Mouse (Mus musculus) hindbrain, embryonic 14.5 days (tissue): ENCODE results near the gene Palm. TPM values are rescaled to one million over a fixed set of nuclear protein-coding genes. Genes with fewer than 3 reads are reported as not detected.

Source experiments
- ATAC-seq: fragments of 200-750 bp; cut with Nextera tagmentation; 2 replicates; pipeline ENCODE4 v1.8.0; 2017; ENCODE audit warnings: moderate number of reproducible peaks, mild to moderate bottlenecking, moderate TSS enrichment, moderate library complexity; ENCODE audit not compliant: low FRiP score
- DNase-seq: peaks from one replicate; pipeline ENCODE4 v3.0.0-alpha.2; 2015; ENCODE audit warnings: low spot score
- H3K27ac ChIP-seq: fragments of 300-500 bp; sonication (generic); 2 replicates; pipeline ENCODE4 v1.5.1; 2014; ENCODE audit warnings: mild to moderate bottlenecking, moderate library complexity
- H3K27me3 ChIP-seq: fragments of 300-500 bp; sonication (generic); 2 replicates; pipeline ENCODE4 v1.6.1; 2014; ENCODE audit warnings: mild to moderate bottlenecking, low read length, mixed read lengths; ENCODE audit not compliant: control insufficient read depth, insufficient read depth
- H3K36me3 ChIP-seq: fragments of 300-500 bp; sonication (generic); replicated peaks from 2 replicates; pipeline ENCODE4 v1.6.1; 2014; ENCODE audit not compliant: control insufficient read depth, insufficient read depth
- H3K4me1 ChIP-seq: fragments of 300-500 bp; sonication (generic); replicated peaks from 2 replicates; pipeline ENCODE4 v1.6.1; 2014; ENCODE audit warnings: antibody characterized with exemption, low read length, mixed read lengths; ENCODE audit not compliant: control insufficient read depth, insufficient read depth
- H3K4me2 ChIP-seq: fragments of 300-500 bp; sonication (generic); replicated peaks from 2 replicates; pipeline ENCODE4 v1.6.1; 2014; ENCODE audit warnings: mild to moderate bottlenecking, moderate library complexity
- H3K4me3 ChIP-seq: fragments of 300-500 bp; sonication (generic); replicated peaks from 2 replicates; pipeline ENCODE4 v1.5.1; 2014; ENCODE audit warnings: mild to moderate bottlenecking, low read length
- H3K9ac ChIP-seq: fragments of 300-500 bp; sonication (generic); 2 replicates; pipeline ENCODE4 v1.6.1; 2014
- H3K9me3 ChIP-seq: fragments of 300-500 bp; sonication (generic); 2 replicates; pipeline ENCODE4 v1.6.1; 2016; ENCODE audit warnings: low read length; ENCODE audit not compliant: control insufficient read depth
- WGBS: fragments of 180-500 bp; shearing (Covaris S2); extraction: QIAGEN DNeasy Blood & Tissue Kit; methylation state at CpG from one replicate; pipeline ENCODE4 v1.1.7; 2014; 5-methylcytosine and 5-hydroxymethylcytosine counted together
- polyA plus RNA-seq: library from polyadenylated mRNA; unstranded; fragments of >200 nt; fragmentation: Nextera tagmentation; extraction: Ambion mirVana; gene quantifications from 2 replicates; pipeline ENCODE4 v1.2.1, GENCODE M21; 2014

The Palm gene
- polyA plus RNA-seq, 1 experiment from 2014 or later: 240 TPM

GRCm38 (mm10) chr10:79815671-79816494, 22.5 kb downstream of the Palm start:
- Histone ChIP-seq H3K4me3 (no peak overlapping the region), H3K27me3 (no peaks in the 10 kb centered on the region), H3K4me2 (no peak overlapping the region), H3K9ac (no peak overlapping the region), H3K36me3 (peaks cover 83% of the 10 kb centered on the region), H3K9me3 (no peaks in the 10 kb centered on the region), H3K27ac (no peak overlapping the region), H3K4me1 (no peaks in the 10 kb centered on the region)
- 86% methylated on average over 12 of the region's 12 CpGs for WGBS
- no peak for ATAC-seq
- DNase-seq: no peak

GRCm38 (mm10) chr10:79817111-79817510, 23.7 kb downstream of the Palm start:
- no peaks in the 10 kb centered on the region for H3K9me3 ChIP-seq
- H3K9ac ChIP-seq: no peak overlapping the region
- H3K27ac ChIP-seq: no peak overlapping the region
- WGBS: 80% methylated on average over 2 of the region's 2 CpGs
- H3K4me3 ChIP-seq: no peak overlapping the region
- DNase-seq (no peak), ATAC-seq (no peak)
- peaks cover under 1% of the 10 kb centered on the region; the same call in 1 of the 2 replicates for H3K4me1 ChIP-seq
- peaks cover 79% of the 10 kb centered on the region for H3K36me3 ChIP-seq
- H3K27me3 ChIP-seq: no peaks in the 10 kb centered on the region
- no peak overlapping the region for H3K4me2 ChIP-seq

- WGBS: 67% methylated on average over 4 of the region's 4 CpGs
- H3K4me1 ChIP-seq: peaks cover 5% of the 10 kb centered on the region; the same call in 1 of the 2 replicates
- no peak for ATAC-seq
- H3K4me3 ChIP-seq: no peak overlapping the region
- H3K36me3 ChIP-seq: peaks cover 71% of the 10 kb centered on the region
- H3K9me3 ChIP-seq: no peaks in the 10 kb centered on the region
- H3K4me2 ChIP-seq: no peak overlapping the region
- H3K9ac ChIP-seq: no peak overlapping the region
- no peaks in the 10 kb centered on the region for H3K27me3 ChIP-seq
- no peak for DNase-seq
- H3K27ac ChIP-seq: no peak overlapping the region
Observed at GRCm38 (mm10) chr10:79818225-79818624, 24.9 kb downstream of the Palm start.

GRCm38 (mm10) chr10:79819606-79820005, 26.2 kb downstream of the Palm start:
- no peak overlapping the region for H3K4me3 ChIP-seq
- H3K9me3 ChIP-seq: no peaks in the 10 kb centered on the region
- peaks cover 65% of the 10 kb centered on the region for H3K36me3 ChIP-seq
- no peak overlapping the region for H3K4me2 ChIP-seq
- no peaks in the 10 kb centered on the region for H3K27me3 ChIP-seq
- WGBS: 92% methylated on average over 17 of the region's 17 CpGs
- H3K4me1 ChIP-seq: peaks cover 5% of the 10 kb centered on the region; the same call in 1 of the 2 replicates
- no peak overlapping the region for H3K9ac ChIP-seq
- DNase-seq: no peak
- no peak overlapping the region for H3K27ac ChIP-seq
- ATAC-seq: no peak

GRCm38 (mm10) chr10:79820277-79820676, 26.9 kb downstream of the Palm start:
- Histone ChIP-seq H3K4me1 (peaks cover 5% of the 10 kb centered on the region; the same call in 1 of the 2 replicates), H3K27me3 (no peaks in the 10 kb centered on the region), H3K9ac (no peak overlapping the region), H3K9me3 (no peaks in the 10 kb centered on the region), H3K4me3 (no peak overlapping the region), H3K36me3 (peaks cover 62% of the 10 kb centered on the region), H3K4me2 (no peak overlapping the region), H3K27ac (no peak overlapping the region)
- no peak for DNase-seq
- no peak for ATAC-seq
- WGBS: 93% methylated on average over 8 of the region's 8 CpGs

- Histone ChIP-seq H3K9ac (no peak within 1 kb of the TSS), H3K27ac (no peak within 1 kb of the TSS), H3K4me3 (no peak within 1 kb of the TSS), H3K27me3 (no peaks in the 10 kb centered on the region), H3K9me3 (no peaks in the 10 kb centered on the region), H3K4me2 (no peak within 1 kb of the TSS), H3K4me1 (peaks cover 5% of the 10 kb centered on the region; the same call in 1 of the 2 replicates), H3K36me3 (peaks cover 57% of the 10 kb centered on the region)
- no peak for ATAC-seq
- no peak for DNase-seq
- 73% methylated on average over 11 of the region's 11 CpGs for WGBS
Observed at GRCm38 (mm10) chr10:79820782-79821181, 27.4 kb downstream of the Palm start, which contains the start of gene Misp. Gene Misp (plus strand): TSS chr10:79820989.

- H3K4me3 ChIP-seq: no peak overlapping the region
- no peak overlapping the region for H3K4me2 ChIP-seq
- no peaks in the 10 kb centered on the region for H3K9me3 ChIP-seq
- H3K36me3 ChIP-seq: peaks cover 47% of the 10 kb centered on the region
- DNase-seq (no peak), ATAC-seq (no peak)
- H3K4me1 ChIP-seq: peaks cover 5% of the 10 kb centered on the region; the same call in 1 of the 2 replicates
- 91% methylated on average over 12 of the region's 12 CpGs for WGBS
- no peak overlapping the region for H3K9ac ChIP-seq
- no peaks in the 10 kb centered on the region for H3K27me3 ChIP-seq
- no peak overlapping the region for H3K27ac ChIP-seq
Observed at GRCm38 (mm10) chr10:79821731-79822130, 28.4 kb downstream of the Palm start.

- ATAC-seq (no peak; the same call in 1 of the 2 replicates), DNase-seq (no peak)
- 0 out of 2 replicates have a peak overlapping the region, but pooled peaks have one; percentile 20 for H3K9ac ChIP-seq
- H3K4me1 ChIP-seq: peaks cover 5% of the 10 kb centered on the region; the same call in 1 of the 2 replicates
- H3K27ac ChIP-seq: no peak overlapping the region
- H3K9me3 ChIP-seq: no peaks in the 10 kb centered on the region
- peaks cover 41% of the 10 kb centered on the region for H3K36me3 ChIP-seq
- H3K4me3 ChIP-seq: no peak overlapping the region
- WGBS: 40% methylated on average over 16 of the region's 17 CpGs
- H3K4me2 ChIP-seq: no peak overlapping the region
- H3K27me3 ChIP-seq: no peaks in the 10 kb centered on the region
Observed at GRCm38 (mm10) chr10:79822372-79822771, 29.0 kb downstream of the Palm start.

GRCm38 (mm10) chr10:79823011-79823410, 29.6 kb downstream of the Palm start:
- WGBS: 81% methylated on average over 6 of the region's 6 CpGs
- H3K9ac ChIP-seq: no peak overlapping the region

More at GRCm38 (mm10) chr10:79823011-79823410, 29.6 kb downstream of the Palm start:
- Histone ChIP-seq H3K27me3 (no peaks in the 10 kb centered on the region), H3K36me3 (peaks cover 35% of the 10 kb centered on the region), H3K4me1 (peaks cover 5% of the 10 kb centered on the region; the same call in 1 of the 2 replicates), H3K4me3 (no peak overlapping the region), H3K27ac (no peak overlapping the region), H3K9me3 (no peaks in the 10 kb centered on the region), H3K4me2 (no peak overlapping the region)
- DNase-seq (no peak), ATAC-seq (no peak)
